Mouse (Mus musculus) olfactory bulb, adult 2 months (tissue): ENCODE results near the gene Zfp280b.

Source experiments
- CTCF ChIP-seq: fragments of 200-500 bp; IDR thresholded peaks from 2 replicates; pipeline ENCODE4 v1.5.1; 2012; ENCODE audit warnings: low read depth, mild to moderate bottlenecking, low read length, moderate library complexity; ENCODE audit not compliant: insufficient read depth
- POLR2A ChIP-seq: fragments of 200-500 bp; IDR thresholded peaks from 2 replicates; pipeline ENCODE4 v1.6.1; 2012; ENCODE audit warnings: mild to moderate bottlenecking, low read depth, low read length, moderate library complexity; ENCODE audit not compliant: insufficient read depth

GRCm38 (mm10) chr10:76023921-76024320 is 8.5 kb upstream of the Zfp280b start:
- TF ChIP-seq POLR2A = no peak
- TF ChIP-seq CTCF = no peak
